Mouse (Mus musculus) kidney, adult 2 months (tissue): ENCODE measurements at regions not wholly inside any gene's neighbourhood (a gene's known extent, or its start where the extent isn't known, plus 50 kb on each side); places are given as distances from the start of the nearest gene placed in this dataset.
"Not testable (repeated sequence)": the region's sequence is repeated elsewhere in the genome, so short reads cannot be mapped to it uniquely, and the experiment has no call there.

Source experiments
- DNase-seq: peaks from one replicate; pipeline ENCODE4 v3.0.0; 2021
- H3K27ac ChIP-seq: fragments of 200-500 bp; 2 replicates; pipeline ENCODE4 v1.5.1; 2012; ENCODE audit warnings: low read depth, low read length, control low read depth, inconsistent platforms; ENCODE audit not compliant: insufficient read depth
- H3K27me3 ChIP-seq: fragments of 200-500 bp; replicated peaks from 2 replicates; pipeline ENCODE4 v1.6.1; 2012; ENCODE audit warnings: mild to moderate bottlenecking, moderate library complexity, low read length, inconsistent platforms; ENCODE audit not compliant: control insufficient read depth, insufficient read depth
- H3K36me3 ChIP-seq: fragments of 200-500 bp; 2 replicates; pipeline ENCODE4 v1.6.1; 2012; ENCODE audit warnings: mild to moderate bottlenecking, moderate library complexity, low read length, inconsistent platforms; ENCODE audit not compliant: control insufficient read depth, insufficient read depth
- H3K4me1 ChIP-seq: fragments of 200-500 bp; 2 replicates; pipeline ENCODE4 v1.6.1; 2011; ENCODE audit warnings: low read length; ENCODE audit not compliant: control insufficient read depth, insufficient read depth
- H3K4me3 ChIP-seq: fragments of 200-500 bp; 2 replicates; pipeline ENCODE4 v1.5.1; 2011; ENCODE audit warnings: mild to moderate bottlenecking, low read depth, low read length, control low read depth; ENCODE audit not compliant: insufficient read depth
- CTCF ChIP-seq: fragments of 200-500 bp; conservative IDR thresholded peaks from 2 replicates; pipeline ENCODE4 v1.5.1; 2011; ENCODE audit warnings: low read depth, mild to moderate bottlenecking, control low read depth, low read length, moderate library complexity, mixed read lengths; ENCODE audit not compliant: insufficient read depth, insufficient read length
- POLR2A ChIP-seq: fragments of 200-500 bp; IDR thresholded peaks from one replicate; pipeline ENCODE4 v1.6.1; 2011; ENCODE audit warnings: low read depth, low read length, control low read depth
- WGBS: fragments of 180-500 bp; shearing (Covaris S2); methylation state at CpG from one replicate; pipeline ENCODE4 v1.1.7; 2018; 5-methylcytosine and 5-hydroxymethylcytosine counted together

- no peaks in the 10 kb centered on the region for H3K36me3 ChIP-seq
- no peak for DNase-seq
- no peaks in the 10 kb centered on the region for H3K27me3 ChIP-seq
- no peaks in the 10 kb centered on the region for H3K4me1 ChIP-seq
- TF ChIP-seq CTCF (0 out of 2 replicates have a peak, but pooled peaks have one; percentile 1), POLR2A (no peak)
- H3K4me3 ChIP-seq: no peak overlapping the region
- H3K27ac ChIP-seq: no peak overlapping the region
- 45% methylated on average over 8 of the region's 8 CpGs for WGBS
Observed at GRCm38 (mm10) chr9:23674833-23675232, 423.0 kb upstream of the Npsr1 start.

GRCm38 (mm10) chr9:23689456-23689855 lies 408.3 kb upstream of the Npsr1 start:
- Histone ChIP-seq H3K27me3 (no peaks in the 10 kb centered on the region; the same call in 1 of the 2 replicates), H3K4me1 (no peaks in the 10 kb centered on the region), H3K36me3 (no peaks in the 10 kb centered on the region), H3K4me3 (no peak overlapping the region), H3K27ac (no peak overlapping the region)
- DNase-seq: no peak
- TF ChIP-seq CTCF (no peak), POLR2A (no peak)

- 64% methylated on average over 8 of the region's 8 CpGs for WGBS
- H3K36me3 ChIP-seq: no peaks in the 10 kb centered on the region
- no peak for TF ChIP-seq CTCF
- no peak for TF ChIP-seq POLR2A
Observed at GRCm38 (mm10) chr9:23692768-23693441, 404.9 kb upstream of the Npsr1 start.

GRCm38 (mm10) chr9:23693442-23693829 lies 404.4 kb upstream of the Npsr1 start:
- no peaks in the 10 kb centered on the region for H3K4me1 ChIP-seq
- no peak for TF ChIP-seq CTCF
- no peak for TF ChIP-seq POLR2A
- H3K27me3 ChIP-seq: no peaks in the 10 kb centered on the region; the same call in 1 of the 2 replicates
- H3K36me3 ChIP-seq: no peaks in the 10 kb centered on the region
- no peak for DNase-seq
- no peak overlapping the region for H3K27ac ChIP-seq
- H3K4me3 ChIP-seq: no peak overlapping the region
- 56% methylated on average over 1 of the region's 1 CpGs for WGBS

More at GRCm38 (mm10) chr9:23692768-23693441, 404.9 kb upstream of the Npsr1 start:
- no peak for DNase-seq
- H3K4me1 ChIP-seq: no peaks in the 10 kb centered on the region
- H3K27me3 ChIP-seq: no peaks in the 10 kb centered on the region; the same call in 1 of the 2 replicates
- no peak overlapping the region for H3K4me3 ChIP-seq
- H3K27ac ChIP-seq: no peak overlapping the region

GRCm38 (mm10) chr9:23694481-23694880 lies 403.3 kb upstream of the Npsr1 start:
- no peak overlapping the region for H3K27ac ChIP-seq
- H3K4me3 ChIP-seq: no peak overlapping the region
- TF ChIP-seq POLR2A (no peak), CTCF (no peak)
- 61% methylated on average over 2 of the region's 2 CpGs for WGBS
- no peaks in the 10 kb centered on the region; the same call in 1 of the 2 replicates for H3K27me3 ChIP-seq
- H3K4me1 ChIP-seq: no peaks in the 10 kb centered on the region
- H3K36me3 ChIP-seq: no peaks in the 10 kb centered on the region
- no peak for DNase-seq

GRCm38 (mm10) chr9:23700567-23700966 lies 397.2 kb upstream of the Npsr1 start:
- 48% methylated on average over 1 of the region's 1 CpGs for WGBS
- Histone ChIP-seq H3K27me3 (no peaks in the 10 kb centered on the region), H3K27ac (no peak overlapping the region), H3K36me3 (no peaks in the 10 kb centered on the region), H3K4me3 (no peak overlapping the region), H3K4me1 (no peaks in the 10 kb centered on the region)
- no peak for DNase-seq
- no peak for TF ChIP-seq POLR2A
- no peak for TF ChIP-seq CTCF

- not testable (repeated sequence) for H3K27ac ChIP-seq, H3K4me3 ChIP-seq, H3K36me3 ChIP-seq, H3K4me1 ChIP-seq, DNase-seq, H3K27me3 ChIP-seq
Observed at GRCm38 (mm10) chr9:23717584-23717983, 380.2 kb upstream of the Npsr1 start.

- 40% methylated on average over 4 of the region's 4 CpGs for WGBS
- no peak for DNase-seq
- no peaks in the 10 kb centered on the region for H3K27me3 ChIP-seq
- H3K4me1 ChIP-seq: no peaks in the 10 kb centered on the region
- no peaks in the 10 kb centered on the region for H3K36me3 ChIP-seq
- H3K4me3 ChIP-seq: no peak overlapping the region
- TF ChIP-seq POLR2A: no peak
- TF ChIP-seq CTCF: no peak
- H3K27ac ChIP-seq: no peak overlapping the region
Observed at GRCm38 (mm10) chr9:23728816-23729215, 369.0 kb upstream of the Npsr1 start.
